Mouse (Mus musculus) forebrain, embryonic 15.5 days (tissue): ENCODE data around the gene Mkrn1. TPM values are rescaled to one million over a fixed set of nuclear protein-coding genes. Genes with fewer than 3 reads are reported as not detected.
A peak's percentile ranks its signal among the peaks of the same experiment; 100 is the strongest.
"Not testable (repeated sequence)": the region's sequence is repeated elsewhere in the genome, so short reads cannot be mapped to it uniquely, and the experiment has no call there.

Experiments
- ATAC-seq: fragments of 200-750 bp; cut with Nextera tagmentation; replicated peaks from 2 replicates; pipeline ENCODE4 v1.8.0; 2017; ENCODE audit warnings: mild to moderate bottlenecking, moderate TSS enrichment, moderate library complexity
- H3K27ac ChIP-seq: fragments of 300-500 bp; sonication (generic); replicated peaks from 2 replicates; pipeline ENCODE4 v1.5.1; 2015; ENCODE audit warnings: mild to moderate bottlenecking, inconsistent platforms
- H3K27me3 ChIP-seq: fragments of 300-500 bp; sonication (generic); 2 replicates; pipeline ENCODE4 v1.6.1; 2015; ENCODE audit warnings: inconsistent platforms
- H3K36me3 ChIP-seq: fragments of 300-500 bp; sonication (generic); 2 replicates; pipeline ENCODE4 v1.6.1; 2015; ENCODE audit warnings: mild to moderate bottlenecking, inconsistent platforms
- H3K4me1 ChIP-seq: fragments of 300-500 bp; sonication (generic); 2 replicates; pipeline ENCODE4 v1.6.1; 2015; ENCODE audit warnings: inconsistent platforms
- H3K4me2 ChIP-seq: fragments of 300-500 bp; sonication (generic); replicated peaks from 2 replicates; pipeline ENCODE4 v1.6.1; 2015; ENCODE audit warnings: mild to moderate bottlenecking, inconsistent platforms
- H3K4me3 ChIP-seq: fragments of 300-500 bp; sonication (generic); 2 replicates; pipeline ENCODE4 v1.5.1; 2015; ENCODE audit warnings: mild to moderate bottlenecking, inconsistent platforms
- H3K9ac ChIP-seq: fragments of 300-500 bp; sonication (generic); replicated peaks from 2 replicates; pipeline ENCODE4 v1.6.1; 2015; ENCODE audit warnings: mild to moderate bottlenecking, inconsistent platforms
- H3K9me3 ChIP-seq: fragments of 300-500 bp; sonication (generic); 2 replicates; pipeline ENCODE4 v1.6.1; 2016; ENCODE audit warnings: inconsistent platforms
- WGBS: fragments of 180-500 bp; shearing (Covaris S2); methylation state at CpG from one replicate; pipeline ENCODE4 v1.1.7; 2015; ENCODE audit warnings: mixed read lengths; 5-methylcytosine and 5-hydroxymethylcytosine counted together
- polyA plus RNA-seq: library from polyadenylated mRNA; unstranded; fragments of >200 nt; fragmentation: Nextera tagmentation; extraction: Ambion mirVana; gene quantifications from 2 replicates; pipeline ENCODE4 v1.2.1, GENCODE M21; 2015

Mkrn1 gene
- polyA plus RNA-seq, 1 experiment from 2014 or later, result 247 TPM

- no peak overlapping the region for H3K4me3 ChIP-seq
- H3K36me3 ChIP-seq, result no peaks in the 10 kb centered on the region
- H3K4me2 ChIP-seq, result no peak overlapping the region
- H3K4me1 ChIP-seq, result no peaks in the 10 kb centered on the region
- no peak overlapping the region for H3K9ac ChIP-seq
- H3K27ac ChIP-seq, result no peak overlapping the region
- WGBS, result 78% methylated on average over 4 of the region's 4 CpGs
- ATAC-seq, result no peak
- no peaks in the 10 kb centered on the region for H3K27me3 ChIP-seq
- no peaks in the 10 kb centered on the region for H3K9me3 ChIP-seq
These were observed 7.2 kb upstream of the Mkrn1 start for GRCm38 (mm10) chr6:39427276-39428003.

- H3K27ac ChIP-seq, result no peak overlapping the region
- H3K4me1 ChIP-seq, result no peaks in the 10 kb centered on the region
- no peak overlapping the region for H3K4me3 ChIP-seq
- no peaks in the 10 kb centered on the region for H3K27me3 ChIP-seq
- H3K9me3 ChIP-seq, result no peaks in the 10 kb centered on the region
- no peak overlapping the region for H3K9ac ChIP-seq
- ATAC-seq, result no peak
- no peaks in the 10 kb centered on the region for H3K36me3 ChIP-seq
- H3K4me2 ChIP-seq, result no peak overlapping the region
- 91% methylated on average over 4 of the region's 4 CpGs for WGBS
These were observed 6.5 kb upstream of the Mkrn1 start for GRCm38 (mm10) chr6:39426725-39427124.

GRCm38 (mm10) chr6:39425181-39425580 lies 4.9 kb upstream of the Mkrn1 start:
- H3K4me3 ChIP-seq, result no peak overlapping the region
- H3K27me3 ChIP-seq, result no peaks in the 10 kb centered on the region
- peaks cover 3% of the 10 kb centered on the region; the same call in 1 of the 2 replicates for H3K4me1 ChIP-seq
- H3K9ac ChIP-seq, result no peak overlapping the region
- WGBS, result 88% methylated on average over 2 of the region's 2 CpGs
- H3K4me2 ChIP-seq, result no peak overlapping the region
- H3K36me3 ChIP-seq, result no peaks in the 10 kb centered on the region
- no peaks in the 10 kb centered on the region for H3K9me3 ChIP-seq
- no peak for ATAC-seq
- no peak overlapping the region for H3K27ac ChIP-seq

GRCm38 (mm10) chr6:39423686-39424085 lies 3.4 kb upstream of the Mkrn1 start:
- no peak overlapping the region for H3K4me3 ChIP-seq
- H3K27me3 ChIP-seq, result no peaks in the 10 kb centered on the region
- no peaks in the 10 kb centered on the region for H3K9me3 ChIP-seq
- ATAC-seq, result no peak
- peaks cover 5% of the 10 kb centered on the region for H3K4me1 ChIP-seq
- 93% methylated on average over 7 of the region's 7 CpGs for WGBS
- no peaks in the 10 kb centered on the region for H3K36me3 ChIP-seq
- H3K9ac ChIP-seq, result no peak overlapping the region
- no peak overlapping the region for H3K27ac ChIP-seq
- no peak overlapping the region for H3K4me2 ChIP-seq

- Histone ChIP-seq H3K9ac (no peak overlapping the region), H3K4me1 (peaks cover 10% of the 10 kb centered on the region), H3K9me3 (no peaks in the 10 kb centered on the region), H3K4me3 (no peak overlapping the region), H3K27ac (no peak overlapping the region), H3K27me3 (no peaks in the 10 kb centered on the region), H3K4me2 (no peak overlapping the region), H3K36me3 (no peaks in the 10 kb centered on the region)
- no peak for ATAC-seq
- WGBS, result 73% methylated on average over 6 of the region's 6 CpGs
These were observed 2.9 kb upstream of the Mkrn1 start for GRCm38 (mm10) chr6:39423130-39423551.

GRCm38 (mm10) chr6:39420867-39421266 lies 605 bp upstream of the Mkrn1 start:
- no peak overlapping the region for H3K9ac ChIP-seq
- H3K4me1 ChIP-seq, result peaks cover 16% of the 10 kb centered on the region
- H3K27ac ChIP-seq, result peak overlapping the region; percentile 97
- no peak overlapping the region; the same call in 1 of the 2 replicates for H3K4me2 ChIP-seq
- no peaks in the 10 kb centered on the region for H3K27me3 ChIP-seq
- no peaks in the 10 kb centered on the region for H3K9me3 ChIP-seq
- peak overlapping the region; percentile 92 for H3K4me3 ChIP-seq
- WGBS, result 36% methylated on average over 4 of the region's 4 CpGs
- ATAC-seq, result no peak
- no peaks in the 10 kb centered on the region for H3K36me3 ChIP-seq

GRCm38 (mm10) chr6:39419386-39419850 lies 844 bp downstream of the Mkrn1 start:
- H3K4me2 ChIP-seq, result peak overlapping the region; percentile 61
- no peaks in the 10 kb centered on the region for H3K36me3 ChIP-seq
- H3K4me3 ChIP-seq, result peak overlapping the region; percentile 92
- peaks cover 18% of the 10 kb centered on the region for H3K4me1 ChIP-seq
- WGBS, result under 1% methylated on average over 43 of the region's 43 CpGs
- no peak; the same call in 1 of the 2 replicates for ATAC-seq
- peak overlapping the region; percentile 97 for H3K27ac ChIP-seq
- H3K9ac ChIP-seq, result peak overlapping the region; percentile 88
- no peaks in the 10 kb centered on the region for H3K27me3 ChIP-seq
- no peaks in the 10 kb centered on the region for H3K9me3 ChIP-seq

- H3K4me2 ChIP-seq, ATAC-seq, H3K9me3 ChIP-seq, H3K36me3 ChIP-seq, H3K27ac ChIP-seq, H3K9ac ChIP-seq, H3K27me3 ChIP-seq, H3K4me3 ChIP-seq: not testable (repeated sequence)
- peaks cover 26% of the 10 kb centered on the region for H3K4me1 ChIP-seq
These were observed 3.6 kb downstream of the Mkrn1 start for GRCm38 (mm10) chr6:39416654-39417053.

GRCm38 (mm10) chr6:39415762-39416161 lies 4.5 kb downstream of the Mkrn1 start:
- H3K27ac ChIP-seq, result no peak overlapping the region
- H3K9me3 ChIP-seq, result no peaks in the 10 kb centered on the region
- no peaks in the 10 kb centered on the region for H3K27me3 ChIP-seq
- H3K36me3 ChIP-seq, result no peaks in the 10 kb centered on the region
- peaks cover 26% of the 10 kb centered on the region for H3K4me1 ChIP-seq
- no peak overlapping the region for H3K9ac ChIP-seq
- WGBS, result 67% methylated on average over 5 of the region's 5 CpGs
- H3K4me3 ChIP-seq, result no peak overlapping the region
- ATAC-seq, result no peak
- no peak overlapping the region for H3K4me2 ChIP-seq

- no peak overlapping the region for H3K4me3 ChIP-seq
- no peaks in the 10 kb centered on the region for H3K27me3 ChIP-seq
- 19% methylated on average over 1 of the region's 1 CpGs for WGBS
- no peak overlapping the region for H3K4me2 ChIP-seq
- H3K4me1 ChIP-seq, result peaks cover 23% of the 10 kb centered on the region
- no peak for ATAC-seq
- H3K9ac ChIP-seq, result no peak overlapping the region
- H3K27ac ChIP-seq, result no peak overlapping the region
- no peaks in the 10 kb centered on the region for H3K9me3 ChIP-seq
- H3K36me3 ChIP-seq, result peaks cover 9% of the 10 kb centered on the region
These were observed 6.2 kb downstream of the Mkrn1 start for GRCm38 (mm10) chr6:39414106-39414505.

- Histone ChIP-seq H3K4me1 (no peaks in the 10 kb centered on the region), H3K9ac (no peak overlapping the region), H3K4me3 (no peak overlapping the region), H3K27ac (no peak overlapping the region), H3K27me3 (no peaks in the 10 kb centered on the region), H3K4me2 (no peak overlapping the region), H3K9me3 (no peaks in the 10 kb centered on the region), H3K36me3 (peaks cover 60% of the 10 kb centered on the region)
- no peak for ATAC-seq
- 95% methylated on average over 5 of the region's 5 CpGs for WGBS
These were observed 13.8 kb downstream of the Mkrn1 start for GRCm38 (mm10) chr6:39406480-39406879.

GRCm38 (mm10) chr6:39403136-39403535 lies 17.1 kb downstream of the Mkrn1 start:
- Histone ChIP-seq H3K4me1 (no peaks in the 10 kb centered on the region), H3K9ac (no peak overlapping the region), H3K27me3 (no peaks in the 10 kb centered on the region), H3K27ac (no peak overlapping the region), H3K4me3 (no peak overlapping the region), H3K36me3 (peaks cover 63% of the 10 kb centered on the region), H3K9me3 (no peaks in the 10 kb centered on the region), H3K4me2 (no peak overlapping the region)
- ATAC-seq, result no peak
- 90% methylated on average over 2 of the region's 2 CpGs for WGBS

- ATAC-seq, result no peak
- peaks cover 47% of the 10 kb centered on the region for H3K36me3 ChIP-seq
- 64% methylated on average over 7 of the region's 7 CpGs for WGBS
These were observed 19.9 kb downstream of the Mkrn1 start for GRCm38 (mm10) chr6:39400343-39400742.

More at GRCm38 (mm10) chr6:39400343-39400742, 19.9 kb downstream of the Mkrn1 start:
- Histone ChIP-seq H3K4me2 (no peak overlapping the region), H3K27ac (no peak overlapping the region), H3K9ac (no peak overlapping the region), H3K27me3 (no peaks in the 10 kb centered on the region), H3K4me3 (no peak overlapping the region), H3K9me3 (no peaks in the 10 kb centered on the region), H3K4me1 (no peaks in the 10 kb centered on the region)
